Mouse (Mus musculus) bone marrow macrophage, adult 2 months (primary cell): ENCODE results near the gene Hnrnpf.

Source experiments
- CTCF ChIP-seq: IDR thresholded peaks from 2 replicates; pipeline ENCODE4 v1.5.1; 2012; ENCODE audit warnings: low read depth, mild to moderate bottlenecking, low read length, moderate library complexity
- POLR2A ChIP-seq: IDR thresholded peaks from 2 replicates; pipeline ENCODE4 v1.6.1; 2012; ENCODE audit warnings: mild to moderate bottlenecking, low read depth, low read length, borderline replicate concordance

DNA sequence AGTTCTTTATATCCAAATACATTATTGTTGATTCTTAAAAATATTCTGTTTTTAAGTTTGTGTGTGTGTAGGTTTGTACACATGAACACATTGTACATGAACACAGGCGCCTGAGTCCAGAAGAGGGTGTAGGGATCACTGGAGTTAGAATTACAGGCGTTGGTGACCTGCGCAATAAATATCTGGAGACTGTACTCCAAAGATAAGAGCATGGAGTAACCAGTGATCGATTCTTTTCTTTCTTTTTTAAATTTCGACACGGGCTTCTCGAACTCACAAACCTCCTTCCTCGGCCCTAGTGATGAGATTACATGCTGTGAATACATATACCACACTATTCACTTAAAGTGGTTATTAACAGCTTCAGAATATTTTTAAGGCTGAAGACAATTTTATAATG lies 37.7 kb upstream of the Hnrnpf start:
- no peak for TF ChIP-seq CTCF
- TF ChIP-seq POLR2A: no peak
